Mouse (Mus musculus) lung, adult 2 months (tissue): ENCODE measurements around the gene Coq10a. TPM values are rescaled to one million over a fixed set of nuclear protein-coding genes. Genes with fewer than 3 reads are reported as not detected.

Source experiments
- DNase-seq: peaks from one replicate; pipeline ENCODE4 v3.0.0; 2022
- H3K4me1 ChIP-seq: fragments of 200-500 bp; 2 replicates; pipeline ENCODE4 v1.6.1; 2011; ENCODE audit warnings: low read length; ENCODE audit not compliant: control insufficient read depth, insufficient read depth
- H3K4me3 ChIP-seq: fragments of 200-500 bp; replicated peaks from 2 replicates; pipeline ENCODE3; 2011; ENCODE audit warnings: low read depth, mild to moderate bottlenecking, control low read depth, low read length; ENCODE audit errors: extremely low read depth
- CTCF ChIP-seq: fragments of 200-500 bp; IDR thresholded peaks from 2 replicates; pipeline ENCODE4 v1.5.1; 2011; ENCODE audit warnings: mild to moderate bottlenecking, low read length, control low read depth; ENCODE audit not compliant: insufficient read depth
- POLR2A ChIP-seq: fragments of 200-500 bp; IDR thresholded peaks from 2 replicates; pipeline ENCODE4 v1.6.1; 2011; ENCODE audit warnings: low read depth, mild to moderate bottlenecking, control low read depth, low read length, borderline replicate concordance; ENCODE audit errors: extremely low read depth
- WGBS: fragments of 180-500 bp; shearing (Covaris S2); methylation state at CpG from one replicate; pipeline ENCODE4 v1.1.7; 2018; 5-methylcytosine and 5-hydroxymethylcytosine counted together
- polyA plus RNA-seq: library from polyadenylated mRNA; depleted of rRNA; stranded (reverse); fragments of >200 nt; gene quantifications from 2 replicates; pipeline ENCODE4 v1.2.3, GENCODE M21; 2012

Coq10a gene
- polyA plus RNA-seq, 1 experiment: 48.7 TPM

- TF ChIP-seq CTCF: no peak
- no peak for TF ChIP-seq POLR2A
- WGBS: 53% methylated on average over 4 of the region's 4 CpGs
- Histone ChIP-seq H3K4me1 (peaks cover 15% of the 10 kb centered on the region), H3K4me3 (peak overlapping the region; percentile 66)
- no peak for DNase-seq
Measured at GRCm38 (mm10) chr10:128376099-128376454, 7.3 kb upstream of the Coq10a start.

GRCm38 (mm10) chr10:128374393-128374792, 5.6 kb upstream of the Coq10a start:
- no peak for DNase-seq
- H3K4me1 ChIP-seq: peaks cover 17% of the 10 kb centered on the region
- 76% methylated on average over 6 of the region's 6 CpGs for WGBS
- TF ChIP-seq POLR2A (no peak), CTCF (peak; percentile 29; the same call in 1 of the 2 replicates)
- H3K4me3 ChIP-seq: no peak overlapping the region

- H3K4me1 ChIP-seq: peaks cover 14% of the 10 kb centered on the region
- no peak overlapping the region for H3K4me3 ChIP-seq
- TF ChIP-seq POLR2A (no peak), CTCF (no peak)
- no peak for DNase-seq
- WGBS: 50% methylated on average over 6 of the region's 6 CpGs
Measured at GRCm38 (mm10) chr10:128372989-128373748, 4.4 kb upstream of the Coq10a start.

DNA sequence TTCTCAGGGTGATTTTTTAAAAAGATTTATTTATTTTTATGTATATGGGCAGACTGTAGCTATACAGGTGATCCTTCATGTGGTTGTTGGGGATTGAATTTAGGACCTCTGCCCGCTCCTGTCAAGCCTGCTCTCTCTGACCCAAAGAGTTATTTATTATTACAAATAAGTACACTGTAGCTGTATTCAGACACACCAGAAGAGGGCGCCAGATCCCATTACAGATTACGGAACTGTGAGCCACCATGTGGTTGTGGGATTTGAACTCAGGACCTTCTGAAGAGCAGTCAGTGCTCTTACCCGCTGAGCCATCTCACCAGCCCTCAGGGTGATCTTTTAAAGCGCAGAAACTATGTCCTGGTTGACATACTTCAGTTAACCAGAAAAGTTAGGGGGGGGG, 3.3 kb upstream of the Coq10a start:
- no peak overlapping the region for H3K4me3 ChIP-seq
- no peak for DNase-seq

GRCm38 (mm10) chr10:128370601-128371000, 1.8 kb upstream of the Coq10a start:
- 60% methylated on average over 4 of the region's 4 CpGs for WGBS
- Histone ChIP-seq H3K4me3 (no peak overlapping the region), H3K4me1 (peaks cover 4% of the 10 kb centered on the region; the same call in 1 of the 2 replicates)
- no peak for DNase-seq
- no peak for TF ChIP-seq POLR2A
- TF ChIP-seq CTCF: no peak

More for the DNA sequence above, 3.3 kb upstream of the Coq10a start:
- peaks cover 7% of the 10 kb centered on the region; the same call in 1 of the 2 replicates for H3K4me1 ChIP-seq
- WGBS: 78% methylated on average over 5 of the region's 5 CpGs
- TF ChIP-seq CTCF (no peak), POLR2A (no peak)

DNA sequence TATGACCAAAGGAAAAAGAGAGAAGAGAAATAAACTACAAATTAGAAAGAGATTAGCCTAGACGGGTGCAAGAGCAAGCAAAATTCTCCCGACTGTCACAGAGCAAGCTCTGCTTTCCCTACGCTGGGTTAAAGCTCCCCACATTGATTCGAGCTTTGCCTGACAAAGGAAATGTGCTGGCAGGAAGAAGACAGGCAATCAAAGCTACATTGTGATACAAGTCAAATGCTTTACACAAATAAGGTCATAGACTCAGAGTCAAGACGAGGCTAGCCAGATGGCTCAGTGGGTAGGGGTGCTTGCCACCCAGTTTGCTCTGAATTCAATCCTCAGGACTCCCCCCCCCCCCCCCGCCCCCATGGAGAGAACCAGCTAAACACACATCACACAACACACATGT, 1.2 kb upstream of the Coq10a start:
- no peak for TF ChIP-seq POLR2A
- TF ChIP-seq CTCF: no peak
- peaks cover 4% of the 10 kb centered on the region; the same call in 1 of the 2 replicates for H3K4me1 ChIP-seq
- 57% methylated on average over 6 of the region's 6 CpGs for WGBS
- H3K4me3 ChIP-seq: no peak overlapping the region
- no peak for DNase-seq

- TF ChIP-seq POLR2A (no peak), CTCF (no peak)
- 62% methylated on average over 6 of the region's 6 CpGs for WGBS
- H3K4me3 ChIP-seq: no peak overlapping the region
Measured at GRCm38 (mm10) chr10:128369599-128369998, 802 bp upstream of the Coq10a start.

DNA sequence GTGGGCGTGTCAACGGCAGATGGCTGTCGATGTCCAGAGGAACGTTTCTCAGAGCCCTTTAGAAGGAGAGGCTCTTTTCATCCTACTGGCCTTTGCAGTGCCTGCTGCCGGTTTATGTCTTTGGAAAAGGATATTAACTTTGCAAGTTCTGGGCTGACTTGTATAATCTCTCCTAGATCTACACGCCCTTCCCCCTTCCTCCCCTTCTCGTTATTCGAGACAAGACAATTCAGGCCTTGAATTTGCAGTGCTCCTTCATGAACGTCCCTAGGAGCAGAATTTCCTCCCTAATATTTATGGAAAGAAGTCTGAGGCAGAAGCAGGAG, 384 bp upstream of the Coq10a start:
- 2% methylated on average over 9 of the region's 9 CpGs for WGBS
- DNase-seq: no peak
- H3K4me3 ChIP-seq: peak overlapping the region; percentile 86
- TF ChIP-seq POLR2A (no peak), CTCF (no peak)
- peaks cover 4% of the 10 kb centered on the region; the same call in 1 of the 2 replicates for H3K4me1 ChIP-seq

More at GRCm38 (mm10) chr10:128369599-128369998, 802 bp upstream of the Coq10a start:
- no peak for DNase-seq
- H3K4me1 ChIP-seq: peaks cover 4% of the 10 kb centered on the region; the same call in 1 of the 2 replicates

DNA sequence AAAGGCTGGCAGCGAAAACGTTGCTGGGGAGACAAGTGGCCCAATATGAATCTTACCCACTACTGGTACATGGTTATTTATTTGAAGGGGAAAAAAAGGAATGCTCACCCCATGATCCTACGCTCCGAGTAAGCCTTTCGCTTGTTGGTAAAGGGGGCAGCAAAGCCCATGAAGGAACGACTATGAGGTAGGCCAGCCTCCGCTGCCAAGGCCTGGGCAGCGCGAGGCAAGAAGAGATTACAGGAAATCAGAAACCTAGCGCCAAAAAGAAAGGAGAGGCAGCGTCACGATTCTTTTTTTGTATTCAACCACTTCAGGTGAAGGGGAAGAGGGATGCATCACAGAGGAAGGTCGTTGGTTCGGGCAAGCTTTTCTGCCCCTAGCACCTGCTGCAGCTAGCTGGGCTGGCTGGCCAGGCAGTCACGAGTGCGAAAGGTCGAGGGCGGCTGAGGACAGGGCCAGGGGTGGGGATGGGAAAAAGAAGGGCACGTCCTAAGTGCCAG, 847 bp downstream of the Coq10a start:
- DNase-seq: no peak
- H3K4me3 ChIP-seq: peak overlapping the region; percentile 86
- 12% methylated on average over 19 of the region's 19 CpGs for WGBS
- peaks cover 4% of the 10 kb centered on the region; the same call in 1 of the 2 replicates for H3K4me1 ChIP-seq
- no peak for TF ChIP-seq POLR2A
- no peak for TF ChIP-seq CTCF

DNA sequence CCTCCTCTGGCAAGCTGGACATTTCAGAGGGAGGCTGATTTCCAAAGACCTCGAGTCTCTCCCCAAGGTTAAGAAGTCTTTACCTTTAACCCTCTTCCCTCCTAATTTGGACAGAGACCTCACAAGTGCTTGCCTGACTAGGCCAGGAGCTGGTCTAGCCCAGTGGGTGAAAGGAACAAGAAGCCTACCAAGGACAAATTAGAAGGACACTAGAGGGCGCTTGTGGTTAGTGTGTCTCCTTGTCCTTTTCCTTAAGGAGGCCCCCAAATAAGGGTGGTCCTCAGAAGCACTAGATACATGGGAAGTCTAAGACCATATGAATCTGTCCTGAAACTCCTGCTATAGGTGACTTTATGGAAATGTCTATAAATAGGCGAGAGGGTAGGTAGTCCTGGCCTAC, 6.2 kb downstream of the Coq10a start:
- no peak overlapping the region for H3K4me3 ChIP-seq
- DNase-seq: no peak
- H3K4me1 ChIP-seq: no peaks in the 10 kb centered on the region
- TF ChIP-seq POLR2A (no peak), CTCF (peak; percentile 16; the same call in 1 of the 2 replicates)
- 46% methylated on average over 3 of the region's 3 CpGs for WGBS

- DNase-seq: no peak
- TF ChIP-seq POLR2A (no peak), CTCF (no peak)
- WGBS: 83% methylated on average over 6 of the region's 6 CpGs
Measured at GRCm38 (mm10) chr10:128361836-128362235, 7.0 kb downstream of the Coq10a start.

More at GRCm38 (mm10) chr10:128361836-128362235, 7.0 kb downstream of the Coq10a start:
- no peak overlapping the region for H3K4me3 ChIP-seq
- H3K4me1 ChIP-seq: no peaks in the 10 kb centered on the region
